ENCODE assay signal across 11 mouse cellular contexts in genomic region chr16:24624335-24624734, GRCm38 (mm10).
A peak's percentile ranks its signal among the peaks of the same experiment; 100 is the strongest.
DNase-seq lines count a peak whose midpoint lies in the region; ATAC-seq and TF ChIP-seq lines count a peak whose summit lies in the region.
"Had no signal": no experiment of that assay in that cellular context is flagged by ENCODE, and none has a peak within 500 bp of the region (broad histone marks: within the 10 kb centered on the region; RNA-seq: fewer than 3 reads in every experiment).

No protein-coding gene starts in this region.

- DNase-seq in hindbrain, embryonic 10.5 days (ENCODE audit: low spot score) = no peak
- DNase-seq in CH12.LX (ENCODE audit: extremely low read depth) = peak; percentile 61
- DNase-seq in kidney, postnatal 36 days = no peak
- DNase-seq in ovary, adult 18-20 months (ENCODE audit: low spot score) = no peak

- WGBS in hindbrain, embryonic 15.5 days = 24% methylated on average over 5 of the region's 5 CpGs
- 71% methylated on average over 5 of the region's 5 CpGs for WGBS in hindbrain, embryonic 10.5 days
- WGBS in embryonic facial prominence, embryonic 12.5 days = 36% methylated on average over 5 of the region's 5 CpGs
- 20% methylated on average over 5 of the region's 5 CpGs for WGBS in midbrain, embryonic 13.5 days
- WGBS in intestine, embryonic 15.5 days = 45% methylated on average over 5 of the region's 5 CpGs

- TF ChIP-seq POLR2A in CH12.LX (IDR thresholded peaks at IDR 0.05; ENCODE audit: low read depth, low read length) = no peak

- H3K4me1 ChIP-seq in hindbrain, embryonic 15.5 days (replicated peaks) = peaks cover 10% of the 10 kb centered on the region
- H3K4me1 ChIP-seq in hindbrain, embryonic 10.5 days (replicated peaks) = peaks cover 3% of the 10 kb centered on the region; the same call in 1 of the 2 replicates
- H3K4me1 ChIP-seq in CH12.LX (ENCODE audit: control insufficient read depth in 1 of 2, insufficient read depth in 2 of 2) = peaks cover 18 to 73% of the 10 kb centered on the region in 2 experiments
- H3K4me1 ChIP-seq in embryonic facial prominence, embryonic 12.5 days = peaks cover 13% of the 10 kb centered on the region
- peaks cover 18% of the 10 kb centered on the region for H3K4me1 ChIP-seq in midbrain, embryonic 13.5 days (replicated peaks)
- H3K4me1 ChIP-seq in intestine, embryonic 15.5 days (replicated peaks) = 0 out of 2 replicates have a peak, but pooled peaks cover 4% of the 10 kb centered on the region

- H3K27me3 ChIP-seq in hindbrain, embryonic 15.5 days = no peaks in the 10 kb centered on the region
- no peaks in the 10 kb centered on the region for H3K27me3 ChIP-seq in hindbrain, embryonic 10.5 days (ENCODE audit: insufficient read depth, poor library complexity, severe bottlenecking)
- no peaks in the 10 kb centered on the region for H3K27me3 ChIP-seq in CH12.LX (replicated peaks)
- H3K27me3 ChIP-seq in embryonic facial prominence, embryonic 12.5 days = no peaks in the 10 kb centered on the region
- H3K27me3 ChIP-seq in midbrain, embryonic 13.5 days = no peaks in the 10 kb centered on the region
- H3K27me3 ChIP-seq in intestine, embryonic 15.5 days (replicated peaks) = no peaks in the 10 kb centered on the region
- H3K27me3 ChIP-seq: embryonic facial prominence, embryonic 15.5 days; heart, embryonic 12.5 days had no signal

- ATAC-seq in hindbrain, embryonic 15.5 days (ENCODE audit: low FRiP score, low read depth) = 0 out of 2 replicates have a peak, but pooled peaks have one; percentile 34
- ATAC-seq in embryonic facial prominence, embryonic 12.5 days (ENCODE audit: insufficient number of reproducible peaks, insufficient read depth, low FRiP score, low TSS enrichment) = peak; percentile 65; the same call in 1 of the 2 replicates
- peak; percentile 82 for ATAC-seq in midbrain, embryonic 13.5 days
- no peak for ATAC-seq in intestine, embryonic 15.5 days

- dilution Hi-C loops in CH12.LX (cut with MboI; ENCODE audit: extremely low pct_ligation_motif_present, extremely low pct_unique_long_range_greater_than_20kb, low sequenced_read_pairs) = no loop called here

- TF ChIP-seq CTCF in CH12.LX (conservative IDR thresholded peaks at IDR 0.05 in 1 of 2, IDR thresholded peaks at IDR 0.05 in 1 of 2; ENCODE audit: low read depth in 2 of 2, low read length in 2 of 2) = no peak

- 0 out of 2 replicates have a peak overlapping the region, but pooled peaks have one; percentile 14 for H3K4me2 ChIP-seq in hindbrain, embryonic 15.5 days
- H3K4me2 ChIP-seq in CH12.LX (ENCODE audit: insufficient read depth, low read depth, poor library complexity, severe bottlenecking) = no peak overlapping the region
- H3K4me2 ChIP-seq in embryonic facial prominence, embryonic 12.5 days (replicated peaks) = no peak overlapping the region
- H3K4me2 ChIP-seq in midbrain, embryonic 13.5 days (replicated peaks) = no peak overlapping the region; the same call in 1 of the 2 replicates
- H3K4me2 ChIP-seq in intestine, embryonic 15.5 days (replicated peaks) = no peak overlapping the region
- H3K4me2 ChIP-seq: embryonic facial prominence, embryonic 15.5 days; heart, embryonic 12.5 days had no signal

- H3K9me3 ChIP-seq in hindbrain, embryonic 15.5 days = no peaks in the 10 kb centered on the region
- no peaks in the 10 kb centered on the region for H3K9me3 ChIP-seq in hindbrain, embryonic 10.5 days
- no peaks in the 10 kb centered on the region for H3K9me3 ChIP-seq in CH12.LX (replicated peaks; ENCODE audit: low read length)
- no peaks in the 10 kb centered on the region for H3K9me3 ChIP-seq in embryonic facial prominence, embryonic 12.5 days
- no peaks in the 10 kb centered on the region for H3K9me3 ChIP-seq in midbrain, embryonic 13.5 days
- no peaks in the 10 kb centered on the region for H3K9me3 ChIP-seq in intestine, embryonic 15.5 days
- H3K9me3 ChIP-seq: embryonic facial prominence, embryonic 15.5 days; heart, embryonic 12.5 days had no signal

- no peak overlapping the region for H3K9ac ChIP-seq in hindbrain, embryonic 15.5 days
- H3K9ac ChIP-seq in CH12.LX (ENCODE audit: insufficient read depth, low read depth) = no peak overlapping the region
- no peak overlapping the region for H3K9ac ChIP-seq in embryonic facial prominence, embryonic 12.5 days
- H3K9ac ChIP-seq in midbrain, embryonic 13.5 days (replicated peaks) = no peak overlapping the region
- H3K9ac ChIP-seq in intestine, embryonic 15.5 days = no peak overlapping the region
- H3K9ac ChIP-seq: embryonic facial prominence, embryonic 15.5 days; heart, embryonic 12.5 days; liver, embryonic 14.5 days had no signal

- H3K4me3 ChIP-seq in hindbrain, embryonic 15.5 days = no peak overlapping the region
- H3K4me3 ChIP-seq in hindbrain, embryonic 10.5 days = no peak overlapping the region
- no peak overlapping the region for H3K4me3 ChIP-seq in CH12.LX (replicated peaks in 1 of 3; ENCODE audit: low read depth in 2 of 3, low read length in 2 of 3, poor library complexity in 1 of 3)
- no peak overlapping the region for H3K4me3 ChIP-seq in embryonic facial prominence, embryonic 12.5 days
- no peak overlapping the region for H3K4me3 ChIP-seq in midbrain, embryonic 13.5 days (replicated peaks)
- no peak overlapping the region for H3K4me3 ChIP-seq in intestine, embryonic 15.5 days (replicated peaks)
- H3K4me3 ChIP-seq: embryonic facial prominence, embryonic 15.5 days; heart, embryonic 12.5 days had no signal

- in situ Hi-C loops in CH12.LX (cut with MboI; ENCODE audit: low pct_ligation_motif_present, low pct_unique_long_range_greater_than_20kb, low sequenced_read_pairs) = no loop called here

- TF ChIP-seq RAD21 in CH12.LX (IDR thresholded peaks at IDR 0.05; ENCODE audit: low read depth, low read length) = no peak

- no peaks in the 10 kb centered on the region for H3K79me2 ChIP-seq in CH12.LX (replicated peaks; ENCODE audit: control insufficient read depth, extremely low read depth, insufficient read depth, poor library complexity, severe bottlenecking)

- no peaks in the 10 kb centered on the region for H3K36me3 ChIP-seq in hindbrain, embryonic 15.5 days
- H3K36me3 ChIP-seq in hindbrain, embryonic 10.5 days = no peaks in the 10 kb centered on the region
- H3K36me3 ChIP-seq in CH12.LX (replicated peaks in 1 of 2; ENCODE audit: control insufficient read depth in 1 of 2, insufficient read depth in 1 of 2, low read length in 1 of 2) = no peaks in the 10 kb centered on the region
- H3K36me3 ChIP-seq in embryonic facial prominence, embryonic 12.5 days = no peaks in the 10 kb centered on the region
- no peaks in the 10 kb centered on the region for H3K36me3 ChIP-seq in midbrain, embryonic 13.5 days
- H3K36me3 ChIP-seq in intestine, embryonic 15.5 days = no peaks in the 10 kb centered on the region
- H3K36me3 ChIP-seq: embryonic facial prominence, embryonic 15.5 days; heart, embryonic 12.5 days had no signal

- no peak overlapping the region for H3K27ac ChIP-seq in hindbrain, embryonic 15.5 days (replicated peaks)
- H3K27ac ChIP-seq in hindbrain, embryonic 10.5 days = no peak overlapping the region
- no peak overlapping the region for H3K27ac ChIP-seq in CH12.LX (ENCODE audit: insufficient read depth, low read depth)
- 0 out of 2 replicates have a peak overlapping the region, but pooled peaks have one; percentile 30 for H3K27ac ChIP-seq in embryonic facial prominence, embryonic 12.5 days
- H3K27ac ChIP-seq in midbrain, embryonic 13.5 days = peak overlapping the region; percentile 30; the same call in 1 of the 2 replicates
- no peak overlapping the region for H3K27ac ChIP-seq in intestine, embryonic 15.5 days
- H3K27ac ChIP-seq: embryonic facial prominence, embryonic 15.5 days; liver, embryonic 14.5 days had no signal

- no peak for TF ChIP-seq EP300 in CH12.LX (IDR thresholded peaks at IDR 0.05; ENCODE audit: low read length)

TF ChIP-seq in CH12.LX, 34 proteins besides CTCF, POLR2A, EP300 and RAD21:
- TF ChIP-seq JUN (IDR thresholded peaks at IDR 0.05; ENCODE audit: insufficient read depth, low read depth, low read length) (no peak), E2F4 (IDR thresholded peaks at IDR 0.05; ENCODE audit: insufficient replicate concordance, low read depth, low read length) (no peak), TCF12 (IDR thresholded peaks at IDR 0.05; ENCODE audit: low read depth, low read length) (no peak), UBTF (IDR thresholded peaks at IDR 0.05; ENCODE audit: low read depth, low read length) (no peak), MAZ (IDR thresholded peaks at IDR 0.05; ENCODE audit: low read depth, low read length) (no peak), SIN3A (IDR thresholded peaks at IDR 0.05; ENCODE audit: low read length) (no peak), MAFK (IDR thresholded peaks at IDR 0.05; ENCODE audit: insufficient replicate concordance, low read length) (no peak), ZKSCAN1 (IDR thresholded peaks at IDR 0.05; ENCODE audit: borderline replicate concordance, low read depth, low read length) (no peak)
TF ChIP-seq in CH12.LX: peak in this region for 0.

Comparison
In these comparisons a context has a peak if more than half of its experiments do, and no peak if none do; other contexts are left out.
1. H3K27ac ChIP-seq: peak in embryonic facial prominence, embryonic 12.5 days (single experiment) and midbrain, embryonic 13.5 days (single experiment); none in hindbrain, embryonic 15.5 days (single experiment), hindbrain, embryonic 10.5 days (single experiment), CH12.LX (single experiment) and intestine, embryonic 15.5 days (single experiment).